Mouse (Mus musculus) ES-E14 (cell line): Measurements from ENCODE around the gene Tmem132a.

ENCODE experiments used
- CHD2 ChIP-seq: IDR thresholded peaks from 2 replicates; pipeline ENCODE4 v1.6.1; 2014; ENCODE audit warnings: mild to moderate bottlenecking, low read depth, low read length, inconsistent platforms
- ZC3H11A ChIP-seq: IDR thresholded peaks from 2 replicates; pipeline ENCODE4 v1.6.1; 2012; ENCODE audit warnings: low read depth, mild to moderate bottlenecking, inconsistent platforms, low read length, borderline replicate concordance

GRCm38 (mm10) chr19:10897491-10897890 lies 27.8 kb upstream of the Tmem132a start:
- TF ChIP-seq ZC3H11A (no peak), CHD2 (no peak)
